Mouse (Mus musculus): ENCODE measurements around the gene Ntng2. TPM values are rescaled to one million over a fixed set of nuclear protein-coding genes. Genes with fewer than 3 reads are reported as not detected.

Gene Ntng2
- total and polyA plus RNA-seq, 3 experiments: 0.53 to 3.8 TPM; not detected in 1

- no peaks in the 10 kb centered on the region for H3K36me3 ChIP-seq (replicated peaks in 1 of 2; ENCODE audit: control insufficient read depth in 1 of 2, insufficient read depth in 1 of 2, low read length in 1 of 2)
- 0 out of 4 replicates have a peak, but pooled peaks cover 0 to 2% of the 10 kb centered on the region in 2 experiments for H3K4me1 ChIP-seq (ENCODE audit: control insufficient read depth in 1 of 2, insufficient read depth in 2 of 2)
- DNase-seq (ENCODE audit: extremely low read depth): no peak
- H3K9ac ChIP-seq (ENCODE audit: insufficient read depth, low read depth): no peak overlapping the region
- H3K27me3 ChIP-seq (replicated peaks): peaks cover 77% of the 10 kb centered on the region
- no peaks in the 10 kb centered on the region for H3K79me2 ChIP-seq (replicated peaks; ENCODE audit: control insufficient read depth, extremely low read depth, insufficient read depth, poor library complexity, severe bottlenecking)
- no peak overlapping the region for H3K4me2 ChIP-seq (ENCODE audit: insufficient read depth, low read depth, poor library complexity, severe bottlenecking)
- in situ Hi-C loops (cut with MboI; ENCODE audit: low pct_ligation_motif_present, low pct_unique_long_range_greater_than_20kb, low sequenced_read_pairs): loop anchor here (10.0 kb wide), 1 partner anchor 48 kb away; no protein-coding TSS in a partner anchor
- H3K27ac ChIP-seq (ENCODE audit: insufficient read depth, low read depth): no peak overlapping the region
- no peak overlapping the region for H3K4me3 ChIP-seq (replicated peaks in 1 of 3; ENCODE audit: low read depth in 2 of 3, low read length in 2 of 3, poor library complexity in 1 of 3)
- dilution Hi-C loops (cut with MboI; ENCODE audit: extremely low pct_ligation_motif_present, extremely low pct_unique_long_range_greater_than_20kb, low sequenced_read_pairs): no loop called here
- TF ChIP-seq MXI1 (IDR thresholded peaks at IDR 0.05; ENCODE audit: low read depth, low read length) (no peak), NELFE (IDR thresholded peaks at IDR 0.05; ENCODE audit: low read depth, low read length) (no peak), TCF12 (IDR thresholded peaks at IDR 0.05; ENCODE audit: low read depth, low read length) (no peak), USF2 (conservative IDR thresholded peaks at IDR 0.05; ENCODE audit: low read depth, low read length) (no peak)
- no peaks in the 10 kb centered on the region for H3K9me3 ChIP-seq (replicated peaks; ENCODE audit: low read length)
Measured at GRCm38 (mm10) chr2:29196844-29197243, 56.0 kb downstream of the Ntng2 start.

- peak; percentile 9 for DNase-seq (ENCODE audit: extremely low read depth)
- H3K4me2 ChIP-seq (ENCODE audit: insufficient read depth, low read depth, poor library complexity, severe bottlenecking): no peak overlapping the region
Measured at GRCm38 (mm10) chr2:29194547-29195463, 58.0 kb downstream of the Ntng2 start.

GRCm38 (mm10) chr2:29193819-29194546, 58.8 kb downstream of the Ntng2 start:
- no peaks in the 10 kb centered on the region for H3K9me3 ChIP-seq (replicated peaks; ENCODE audit: low read length)
- DNase-seq (ENCODE audit: extremely low read depth): no peak
- TF ChIP-seq ZNF384 (IDR thresholded peaks at IDR 0.05; ENCODE audit: low read depth, low read length) (0 out of 2 replicates have a peak, but pooled peaks have one; percentile 31), JUND (conservative IDR thresholded peaks at IDR 0.05; ENCODE audit: low read depth, low read length) (no peak)
- H3K27ac ChIP-seq (ENCODE audit: insufficient read depth, low read depth): no peak overlapping the region
- H3K4me2 ChIP-seq (ENCODE audit: insufficient read depth, low read depth, poor library complexity, severe bottlenecking): no peak overlapping the region
- in situ Hi-C loops (cut with MboI; ENCODE audit: low pct_ligation_motif_present, low pct_unique_long_range_greater_than_20kb, low sequenced_read_pairs): loop anchor here (10.0 kb wide), 1 partner anchor 51 kb away; no protein-coding TSS in a partner anchor
- H3K27me3 ChIP-seq (replicated peaks): peaks cover 69% of the 10 kb centered on the region
- H3K9ac ChIP-seq (ENCODE audit: insufficient read depth, low read depth): no peak overlapping the region
- no peaks in the 10 kb centered on the region for H3K36me3 ChIP-seq (replicated peaks in 1 of 2; ENCODE audit: control insufficient read depth in 1 of 2, insufficient read depth in 1 of 2, low read length in 1 of 2)
- no peak overlapping the region for H3K4me3 ChIP-seq (replicated peaks in 1 of 3; ENCODE audit: low read depth in 2 of 3, low read length in 2 of 3, poor library complexity in 1 of 3)
- dilution Hi-C loops (cut with MboI; ENCODE audit: extremely low pct_ligation_motif_present, extremely low pct_unique_long_range_greater_than_20kb, low sequenced_read_pairs): no loop called here
- no peaks in the 10 kb centered on the region for H3K79me2 ChIP-seq (replicated peaks; ENCODE audit: control insufficient read depth, extremely low read depth, insufficient read depth, poor library complexity, severe bottlenecking)
- 0 out of 4 replicates have a peak, but pooled peaks cover 0 to 2% of the 10 kb centered on the region in 2 experiments for H3K4me1 ChIP-seq (ENCODE audit: control insufficient read depth in 1 of 2, insufficient read depth in 2 of 2)

More at GRCm38 (mm10) chr2:29194547-29195463, 58.0 kb downstream of the Ntng2 start:
- dilution Hi-C loops (cut with MboI; ENCODE audit: extremely low pct_ligation_motif_present, extremely low pct_unique_long_range_greater_than_20kb, low sequenced_read_pairs): no loop called here
- in situ Hi-C loops (cut with MboI; ENCODE audit: low pct_ligation_motif_present, low pct_unique_long_range_greater_than_20kb, low sequenced_read_pairs): loop anchor here (10.0 kb wide), 1 partner anchor 50 kb away; no protein-coding TSS in a partner anchor
- Histone ChIP-seq H3K4me1 (ENCODE audit: control insufficient read depth in 1 of 2, insufficient read depth in 2 of 2) (0 out of 4 replicates have a peak, but pooled peaks cover 0 to 2% of the 10 kb centered on the region in 2 experiments), H3K36me3 (replicated peaks in 1 of 2; ENCODE audit: control insufficient read depth in 1 of 2, insufficient read depth in 1 of 2, low read length in 1 of 2) (no peaks in the 10 kb centered on the region), H3K27me3 (replicated peaks) (peaks cover 72% of the 10 kb centered on the region), H3K9me3 (replicated peaks; ENCODE audit: low read length) (no peaks in the 10 kb centered on the region), H3K4me3 (replicated peaks in 1 of 3; ENCODE audit: low read depth in 2 of 3, low read length in 2 of 3, poor library complexity in 1 of 3) (no peak overlapping the region), H3K9ac (ENCODE audit: insufficient read depth, low read depth) (no peak overlapping the region), H3K27ac (ENCODE audit: insufficient read depth, low read depth) (no peak overlapping the region), H3K79me2 (replicated peaks; ENCODE audit: control insufficient read depth, extremely low read depth, insufficient read depth, poor library complexity, severe bottlenecking) (no peaks in the 10 kb centered on the region)
- TF ChIP-seq ZMIZ1 (IDR thresholded peaks at IDR 0.05; ENCODE audit: low read depth, low read length) (no peak), HCFC1 (IDR thresholded peaks at IDR 0.05; ENCODE audit: low read depth, low read length) (no peak), ELF1 (IDR thresholded peaks at IDR 0.05; ENCODE audit: low read depth, low read length) (no peak), CHD2 (IDR thresholded peaks at IDR 0.05; ENCODE audit: low read length) (no peak), RCOR1 (conservative IDR thresholded peaks at IDR 0.05; ENCODE audit: low read depth, low read length) (no peak), USF2 (conservative IDR thresholded peaks at IDR 0.05; ENCODE audit: low read depth, low read length) (no peak), CTCF (conservative IDR thresholded peaks at IDR 0.05 in 1 of 2, IDR thresholded peaks at IDR 0.05 in 1 of 2; ENCODE audit: low read depth in 2 of 2, low read length in 2 of 2) (peak; percentile 12 to 62; a peak in 2 of 4 replicates), NRF1 (IDR thresholded peaks at IDR 0.05; ENCODE audit: low read depth, low read length) (no peak)

Data from CH12.LX (cell line).